ENCODE assay signal across 12 mouse cellular contexts in genomic region chr11:97680430-97680829, GRCm38 (mm10). TPM values are rescaled to one million over a fixed set of nuclear protein-coding genes. Genes with fewer than 3 reads are reported as not detected.
DNase-seq lines count a peak whose midpoint lies in the region; ATAC-seq and TF ChIP-seq lines count a peak whose summit lies in the region.
"Had no signal": no experiment of that assay in that cellular context is flagged by ENCODE, and none has a peak within 500 bp of the region (broad histone marks: within the 10 kb centered on the region; RNA-seq: fewer than 3 reads in every experiment).

No protein-coding gene starts in this region.

- no peak for TF ChIP-seq CTCF in gastrocnemius, adult 2 months (IDR thresholded peaks at IDR 0.05)

- ATAC-seq in forebrain, embryonic 13.5 days, result 0 out of 2 replicates have a peak, but pooled peaks have one; percentile 3
- ATAC-seq in activated CD4-positive, CD25-positive, alpha-beta regulatory T cell, adult 4 months, result no peak

- peak overlapping the region; percentile 7; the same call in 1 of the 2 replicates for H3K4me2 ChIP-seq in forebrain, embryonic 13.5 days
- H3K4me2 ChIP-seq: liver, embryonic 15.5 days had no signal

- intact Hi-C loops in gastrocnemius, adult 2 months (cut with DNase I), result no loop called here
- intact Hi-C loops in gastrocnemius, postnatal 36 days (cut with DNase I), result no loop called here
- intact Hi-C loops in left cerebral cortex, postnatal 4 days (cut with DNase I), result loop anchor here (10.0 kb wide), 1 partner anchor 146 kb away; no protein-coding TSS in a partner anchor

- no peak overlapping the region for H3K27ac ChIP-seq in gastrocnemius, adult 2 months
- peak overlapping the region; percentile 38; the same call in 1 of the 2 replicates for H3K27ac ChIP-seq in forebrain, embryonic 13.5 days
- H3K27ac ChIP-seq: left cerebral cortex, adult 2 months; liver, embryonic 15.5 days had no signal

- H3K4me1 ChIP-seq in forebrain, embryonic 13.5 days, result peaks cover 43% of the 10 kb centered on the region

- no peaks in the 10 kb centered on the region for H3K27me3 ChIP-seq in forebrain, embryonic 13.5 days
- H3K27me3 ChIP-seq: CH12.LX had no signal

- no peak overlapping the region for H3K4me3 ChIP-seq in gastrocnemius, adult 2 months
- no peak overlapping the region for H3K4me3 ChIP-seq in forebrain, embryonic 13.5 days
- H3K4me3 ChIP-seq: left cerebral cortex, adult 2 months; liver, embryonic 15.5 days had no signal

- WGBS in forebrain, embryonic 13.5 days, result 65% methylated on average over 12 of the region's 12 CpGs

- peaks cover 69% of the 10 kb centered on the region for H3K36me3 ChIP-seq in forebrain, embryonic 13.5 days (ENCODE audit: poor library complexity, severe bottlenecking)

- H3K9ac ChIP-seq in forebrain, embryonic 13.5 days, result peak overlapping the region; percentile 38
- H3K9ac ChIP-seq: liver, embryonic 15.5 days had no signal

- no peaks in the 10 kb centered on the region for H3K9me3 ChIP-seq in forebrain, embryonic 13.5 days (replicated peaks)
- H3K9me3 ChIP-seq: liver, embryonic 15.5 days had no signal

- peak; percentile 22 for DNase-seq in gastrocnemius, adult 2 months
- DNase-seq in gastrocnemius, postnatal 36 days, result no peak
- DNase-seq in left cerebral cortex, postnatal 4 days, result peak; percentile 90
- DNase-seq in left cerebral cortex, adult 11 months (ENCODE audit: low spot score), result no peak
- DNase-seq in lung, postnatal 25 days (ENCODE audit: low spot score), result peak; percentile 59
- no peak for DNase-seq in testis, postnatal 10 days (ENCODE audit: low spot score)
- DNase-seq: kidney, adult 8-10 months had no signal

RNA-seq across cellular contexts. Expression of gene Cisd3, which starts 5.2 kb away (rescaled TPM):
- total RNA-seq in gastrocnemius, adult 2 months (2021), result 100 to 1,000 TPM in 1 of 2 experiments, 10 to 100 TPM in 1; 96.2 to 111 TPM
- total RNA-seq in gastrocnemius, postnatal 36 days (2021), result 100 to 1,000 TPM; 103 to 108 TPM
- 10 to 100 TPM; 25.8 to 28.5 TPM for total RNA-seq in left cerebral cortex, postnatal 4 days (2021)
- 12.8 and 17.3 TPM in 2 replicates for polyA plus RNA-seq in forebrain, embryonic 13.5 days (2015; fragmentation: Nextera tagmentation; extraction: Ambion mirVana)
- 10 to 100 TPM; 91.3 to 99.5 TPM for polyA plus RNA-seq in activated CD4-positive, CD25-positive, alpha-beta regulatory T cell, adult 4 months (2017; shearing (Covaris generic))

RNA-seq across cellular contexts. Expression of gene Mllt6, which starts 17.2 kb away (rescaled TPM):
- 10 to 100 TPM; 41.9 to 54.7 TPM for total RNA-seq in gastrocnemius, adult 2 months (2021)
- 10 to 100 TPM; 40.7 to 46.4 TPM for total RNA-seq in gastrocnemius, postnatal 36 days (2021)
- total RNA-seq in left cerebral cortex, postnatal 4 days (2021), result 10 to 100 TPM; 60.2 to 67.1 TPM
- 3.2 and 3.5 TPM in 2 replicates for polyA plus RNA-seq in forebrain, embryonic 13.5 days (2015; fragmentation: Nextera tagmentation; extraction: Ambion mirVana)
- polyA plus RNA-seq in activated CD4-positive, CD25-positive, alpha-beta regulatory T cell, adult 4 months (2017; shearing (Covaris generic)), result 10 to 100 TPM; 13.9 to 15.2 TPM

RNA-seq across cellular contexts. Expression of gene Pcgf2, which starts 19.9 kb away (rescaled TPM):
- total RNA-seq in gastrocnemius, adult 2 months (2021), result 1 to 10 TPM; 1.7 to 2.9 TPM
- total RNA-seq in gastrocnemius, postnatal 36 days (2021), result 1 to 10 TPM; 2.1 to 2.3 TPM
- total RNA-seq in left cerebral cortex, postnatal 4 days (2021), result 100 to 1,000 TPM; 100 to 104 TPM
- polyA plus RNA-seq in forebrain, embryonic 13.5 days (2015; fragmentation: Nextera tagmentation; extraction: Ambion mirVana), result 21.5 and 22.9 TPM in 2 replicates
- polyA plus RNA-seq in activated CD4-positive, CD25-positive, alpha-beta regulatory T cell, adult 4 months (2017; shearing (Covaris generic)), result 1 to 10 TPM; 3.1 to 4.7 TPM

RNA-seq across cellular contexts. Expression of gene Psmb3, which starts 22.8 kb away (rescaled TPM):
- total RNA-seq in gastrocnemius, adult 2 months (2021), result 100 to 1,000 TPM; 141 to 159 TPM
- 100 to 1,000 TPM; 124 to 129 TPM for total RNA-seq in gastrocnemius, postnatal 36 days (2021)
- total RNA-seq in left cerebral cortex, postnatal 4 days (2021), result 100 to 1,000 TPM; 168 to 172 TPM
- 559 and 571 TPM in 2 replicates for polyA plus RNA-seq in forebrain, embryonic 13.5 days (2015; fragmentation: Nextera tagmentation; extraction: Ambion mirVana)
- 100 to 1,000 TPM; 422 to 486 TPM for polyA plus RNA-seq in activated CD4-positive, CD25-positive, alpha-beta regulatory T cell, adult 4 months (2017; shearing (Covaris generic))

RNA-seq across cellular contexts. Expression of gene Epop, which starts 50.9 kb away (rescaled TPM):
- total RNA-seq in gastrocnemius, adult 2 months (2021), result 1 to 10 TPM in 1 of 2 experiments, under 1 TPM in 1; 0.98 to 1.5 TPM
- total RNA-seq in gastrocnemius, postnatal 36 days (2021), result 1 to 10 TPM in 1 of 2 experiments, under 1 TPM in 1; 0.91 to 1.2 TPM
- 1 to 10 TPM; 5.6 to 6.3 TPM for total RNA-seq in left cerebral cortex, postnatal 4 days (2021)
- 3.5 and 3.9 TPM in 2 replicates for polyA plus RNA-seq in forebrain, embryonic 13.5 days (2015; fragmentation: Nextera tagmentation; extraction: Ambion mirVana)
- under 1 TPM; 0.40 to 0.61 TPM for polyA plus RNA-seq in activated CD4-positive, CD25-positive, alpha-beta regulatory T cell, adult 4 months (2017; shearing (Covaris generic))

Comparison
In these comparisons a context has a peak if more than half of its experiments do, and no peak if none do; other contexts are left out.
1. DNase-seq: peak in gastrocnemius, adult 2 months (single experiment), left cerebral cortex, postnatal 4 days (single experiment) and lung, postnatal 25 days (single experiment); none in gastrocnemius, postnatal 36 days (0 of 2), left cerebral cortex, adult 11 months (single experiment) and testis, postnatal 10 days (single experiment).
2. RNA of gene Pcgf2, which starts 19.9 kb away (total RNA-seq): 100 to 104 TPM in left cerebral cortex, postnatal 4 days; 1.7 to 2.9 TPM in gastrocnemius, adult 2 months and 2.1 to 2.3 TPM in gastrocnemius, postnatal 36 days; every median in the first group is over 10 times any median in the second.